Mouse (Mus musculus): Measurements from ENCODE around the gene Zfp36l3. TPM values are rescaled to one million over a fixed set of nuclear protein-coding genes. Genes with fewer than 3 reads are reported as not detected.

Gene Zfp36l3
- polyA plus RNA-seq (2014; fragmentation: Illumina TruSeq; extraction: RNeasy Lipid Tissue Mini Kit (QIAGEN cat#74804); ENCODE audit: low read depth, low replicate concordance): not detected

DNA sequence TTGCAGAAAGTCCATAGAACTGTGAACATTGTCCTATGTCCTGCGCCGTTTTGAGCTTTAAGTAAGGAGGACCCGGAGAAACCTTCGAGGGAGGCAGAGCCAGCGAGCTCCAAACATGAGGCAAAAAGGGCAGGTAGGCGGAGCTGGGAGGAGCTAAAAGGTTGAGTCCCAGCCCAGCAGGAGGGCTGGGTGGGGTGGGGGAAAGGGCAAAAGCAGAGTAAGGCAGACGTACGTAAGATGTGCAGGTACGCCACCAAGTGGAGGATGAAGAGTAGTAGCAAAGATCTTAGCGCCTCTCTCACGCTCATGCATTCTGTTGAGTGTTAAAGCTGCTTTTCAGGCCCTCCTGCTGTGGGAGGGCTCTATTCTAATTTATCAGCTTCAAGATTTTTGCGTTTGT lies at the start of gene Zfp36l3:
Gene Zfp36l3 (minus strand): TSS at position 119 of the 400 bp plus-strand sequence.

DNA sequence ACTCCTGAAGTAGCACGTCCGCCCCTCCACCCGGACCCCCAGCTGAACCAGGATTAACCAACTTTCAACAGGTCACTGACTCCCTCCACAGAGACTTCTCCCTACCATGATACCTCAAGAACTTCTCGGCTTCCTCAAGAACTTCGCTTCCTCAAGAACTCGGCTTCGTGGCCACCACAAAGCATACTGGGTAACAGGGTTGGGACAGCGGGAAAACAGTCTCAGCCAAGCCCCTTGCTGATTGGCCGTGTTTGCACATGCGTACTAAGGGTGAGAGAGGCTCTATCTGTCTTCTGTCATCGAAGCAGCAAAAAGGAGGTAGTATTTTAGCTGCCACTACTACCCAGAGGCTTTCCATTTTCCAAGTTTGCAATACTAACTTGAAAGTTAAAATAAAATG lies 21.3 kb upstream of the Zfp36l3 start, which contains the start of gene Xlr:
Gene Xlr (minus strand): TSS at position 188 of the 400 bp plus-strand sequence.

DNA sequence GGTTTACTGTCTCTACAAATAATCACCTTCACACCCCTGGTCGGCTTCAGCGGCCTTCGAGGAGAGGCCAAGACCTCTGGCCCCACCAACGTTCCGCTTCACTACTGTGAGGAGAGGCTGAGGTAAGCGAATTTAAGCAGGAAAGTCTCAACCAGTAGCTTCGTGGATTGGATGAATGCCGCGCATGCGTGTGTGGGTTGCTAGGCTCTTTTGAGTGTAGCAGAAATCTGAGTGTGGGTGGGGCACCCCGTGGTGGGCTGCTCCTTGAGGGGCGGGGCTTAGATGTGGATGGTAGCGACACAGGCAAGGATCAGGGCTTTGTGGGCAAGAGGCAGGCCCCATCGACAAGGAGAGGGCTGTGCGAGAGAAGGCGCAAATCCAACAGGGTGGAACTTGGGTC lies 18.5 kb downstream of the Zfp36l3 start, which contains the start of gene 1700013H16Rik:
Gene 1700013H16Rik (minus strand): TSS at position 96 of the 400 bp plus-strand sequence.

DNA sequence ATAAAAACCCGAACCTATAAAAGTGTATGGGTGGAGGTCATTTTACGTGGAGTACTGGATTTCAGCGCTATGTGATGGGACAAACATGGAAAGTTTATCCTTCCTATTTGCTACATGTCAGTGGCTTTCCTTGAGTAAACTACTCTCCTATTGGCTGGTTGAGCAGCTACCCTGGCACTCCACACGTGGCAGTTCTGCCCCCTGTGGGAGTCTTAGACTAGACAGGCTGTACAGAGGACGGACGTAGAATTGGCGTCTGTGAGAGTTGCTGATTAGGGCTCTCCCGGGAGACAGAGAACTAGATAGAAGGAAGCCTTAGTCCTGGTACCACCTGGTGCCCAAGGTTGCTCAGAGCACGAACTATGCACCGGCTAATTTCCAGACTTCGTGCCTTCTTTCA lies 51.6 kb downstream of the Zfp36l3 start, which contains the start of gene 4930502E18Rik:
Gene 4930502E18Rik (plus strand): TSS at position 231 of the 400 bp plus-strand sequence.

Other genes with a start within 250 kb of the Zfp36l3 start
- not detected for gene Rtl8c, start 168.4 kb downstream of the Zfp36l3 start, polyA plus RNA-seq (2014; fragmentation: Illumina TruSeq; extraction: RNeasy Lipid Tissue Mini Kit (QIAGEN cat#74804); ENCODE audit: low read depth, low replicate concordance)
- not detected for gene Gm14597, start 167.4 kb downstream of the Zfp36l3 start, polyA plus RNA-seq (2014; fragmentation: Illumina TruSeq; extraction: RNeasy Lipid Tissue Mini Kit (QIAGEN cat#74804); ENCODE audit: low read depth, low replicate concordance)
- gene Rtl8a, start 132.7 kb downstream of the Zfp36l3 start, polyA plus RNA-seq (2014; fragmentation: Illumina TruSeq; extraction: RNeasy Lipid Tissue Mini Kit (QIAGEN cat#74804); ENCODE audit: low read depth, low replicate concordance): 3.2 TPM
- gene Rtl8b, start 106.0 kb downstream of the Zfp36l3 start, polyA plus RNA-seq (2014; fragmentation: Illumina TruSeq; extraction: RNeasy Lipid Tissue Mini Kit (QIAGEN cat#74804); ENCODE audit: low read depth, low replicate concordance): 2.5 TPM
- gene 4930502E18Rik, start 51.6 kb downstream of the Zfp36l3 start, polyA plus RNA-seq (2014; fragmentation: Illumina TruSeq; extraction: RNeasy Lipid Tissue Mini Kit (QIAGEN cat#74804); ENCODE audit: low read depth, low replicate concordance): 0.73 TPM
- gene 1700013H16Rik, start 18.6 kb downstream of the Zfp36l3 start, polyA plus RNA-seq (2014; fragmentation: Illumina TruSeq; extraction: RNeasy Lipid Tissue Mini Kit (QIAGEN cat#74804); ENCODE audit: low read depth, low replicate concordance): not detected
- gene Xlr, start 21.3 kb upstream of the Zfp36l3 start, polyA plus RNA-seq (2014; fragmentation: Illumina TruSeq; extraction: RNeasy Lipid Tissue Mini Kit (QIAGEN cat#74804); ENCODE audit: low read depth, low replicate concordance): 14.6 TPM